Mouse (Mus musculus): Measurements from ENCODE around the gene Ptpn14. TPM values are rescaled to one million over a fixed set of nuclear protein-coding genes. Genes with fewer than 3 reads are reported as not detected.

Gene Ptpn14
- polyA plus RNA-seq, 1 experiment from 2014 or later: 6.7 TPM

- no peak overlapping the region; the same call in 1 of the 2 replicates for H3K27ac ChIP-seq (replicated peaks)
- H3K36me3 ChIP-seq (replicated peaks): no peaks in the 10 kb centered on the region
- no peak overlapping the region for H3K4me3 ChIP-seq
- DNase-seq (ENCODE audit: low spot score): no peak
- H3K4me1 ChIP-seq: peaks cover 72% of the 10 kb centered on the region
- 93% methylated on average over 6 of the region's 6 CpGs for WGBS
- no peaks in the 10 kb centered on the region for H3K9me3 ChIP-seq
- peaks cover 11% of the 10 kb centered on the region for H3K27me3 ChIP-seq (replicated peaks; ENCODE audit: low read depth, poor library complexity, severe bottlenecking)
Measured at GRCm38 (mm10) chr1:189782709-189783108, 54.6 kb downstream of the Ptpn14 start.

- WGBS: 76% methylated on average over 7 of the region's 7 CpGs
- Histone ChIP-seq H3K4me3 (no peak overlapping the region), H3K4me1 (peaks cover 67% of the 10 kb centered on the region), H3K9me3 (no peaks in the 10 kb centered on the region), H3K27ac (replicated peaks) (no peak overlapping the region), H3K27me3 (replicated peaks; ENCODE audit: low read depth, poor library complexity, severe bottlenecking) (peaks cover 29% of the 10 kb centered on the region), H3K36me3 (replicated peaks) (0 out of 2 replicates have a peak, but pooled peaks cover 4% of the 10 kb centered on the region)
- DNase-seq (ENCODE audit: low spot score): no peak
Measured at GRCm38 (mm10) chr1:189784503-189784902, 56.4 kb downstream of the Ptpn14 start.

- Histone ChIP-seq H3K4me1 (peaks cover 77% of the 10 kb centered on the region), H3K27ac (replicated peaks) (peak overlapping the region; percentile 48; the same call in 1 of the 2 replicates), H3K27me3 (replicated peaks; ENCODE audit: low read depth, poor library complexity, severe bottlenecking) (peaks cover 37% of the 10 kb centered on the region), H3K4me3 (no peak overlapping the region), H3K9me3 (no peaks in the 10 kb centered on the region), H3K36me3 (replicated peaks) (0 out of 2 replicates have a peak, but pooled peaks cover 4% of the 10 kb centered on the region)
- WGBS: 64% methylated on average over 26 of the region's 26 CpGs
- no peak for DNase-seq (ENCODE audit: low spot score)
Measured at GRCm38 (mm10) chr1:189786707-189787485, 58.8 kb downstream of the Ptpn14 start.

- H3K27ac ChIP-seq (replicated peaks): no peak overlapping the region
- 48% methylated on average over 6 of the region's 6 CpGs for WGBS
- peak; percentile 36 for DNase-seq (ENCODE audit: low spot score)
- H3K4me3 ChIP-seq: no peak overlapping the region
- H3K9me3 ChIP-seq: no peaks in the 10 kb centered on the region
- H3K27me3 ChIP-seq (replicated peaks; ENCODE audit: low read depth, poor library complexity, severe bottlenecking): peaks cover 56% of the 10 kb centered on the region
- H3K36me3 ChIP-seq (replicated peaks): 0 out of 2 replicates have a peak, but pooled peaks cover 4% of the 10 kb centered on the region
- peaks cover 71% of the 10 kb centered on the region for H3K4me1 ChIP-seq
Measured at GRCm38 (mm10) chr1:189789545-189789944, 61.5 kb downstream of the Ptpn14 start.

- peaks cover 63% of the 10 kb centered on the region for H3K4me1 ChIP-seq
- DNase-seq (ENCODE audit: low spot score): no peak
- H3K9me3 ChIP-seq: no peaks in the 10 kb centered on the region
- H3K4me3 ChIP-seq: no peak overlapping the region
- H3K27ac ChIP-seq (replicated peaks): no peak overlapping the region
- 74% methylated on average over 7 of the region's 7 CpGs for WGBS
- peaks cover 56% of the 10 kb centered on the region for H3K27me3 ChIP-seq (replicated peaks; ENCODE audit: low read depth, poor library complexity, severe bottlenecking)
- H3K36me3 ChIP-seq (replicated peaks): 0 out of 2 replicates have a peak, but pooled peaks cover 4% of the 10 kb centered on the region
Measured at GRCm38 (mm10) chr1:189790666-189791065, 62.6 kb downstream of the Ptpn14 start.

GRCm38 (mm10) chr1:189791534-189792217, 63.6 kb downstream of the Ptpn14 start:
- DNase-seq (ENCODE audit: low spot score): no peak
- Histone ChIP-seq H3K4me1 (peaks cover 54% of the 10 kb centered on the region), H3K27me3 (replicated peaks; ENCODE audit: low read depth, poor library complexity, severe bottlenecking) (peaks cover 54% of the 10 kb centered on the region), H3K27ac (replicated peaks) (0 out of 2 replicates have a peak overlapping the region, but pooled peaks have one; percentile 10), H3K4me3 (no peak overlapping the region), H3K36me3 (replicated peaks) (0 out of 2 replicates have a peak, but pooled peaks cover 4% of the 10 kb centered on the region), H3K9me3 (no peaks in the 10 kb centered on the region)
- 65% methylated on average over 10 of the region's 10 CpGs for WGBS

GRCm38 (mm10) chr1:189792560-189793195, 64.6 kb downstream of the Ptpn14 start:
- Histone ChIP-seq H3K36me3 (replicated peaks) (0 out of 2 replicates have a peak, but pooled peaks cover 4% of the 10 kb centered on the region), H3K4me1 (peaks cover 49% of the 10 kb centered on the region), H3K27ac (replicated peaks) (no peak overlapping the region), H3K4me3 (no peak overlapping the region), H3K27me3 (replicated peaks; ENCODE audit: low read depth, poor library complexity, severe bottlenecking) (peaks cover 60% of the 10 kb centered on the region), H3K9me3 (no peaks in the 10 kb centered on the region)
- DNase-seq (ENCODE audit: low spot score): no peak
- WGBS: 87% methylated on average over 14 of the region's 14 CpGs

- H3K27me3 ChIP-seq (replicated peaks; ENCODE audit: low read depth, poor library complexity, severe bottlenecking): peaks cover 18% of the 10 kb centered on the region; the same call in 1 of the 2 replicates
- 78% methylated on average over 15 of the region's 15 CpGs for WGBS
- H3K9me3 ChIP-seq: no peaks in the 10 kb centered on the region
- DNase-seq (ENCODE audit: low spot score): no peak
- H3K36me3 ChIP-seq (replicated peaks): peaks cover 10% of the 10 kb centered on the region
- H3K4me1 ChIP-seq: peaks cover 12% of the 10 kb centered on the region; the same call in 1 of the 2 replicates
- no peak overlapping the region for H3K27ac ChIP-seq (replicated peaks)
- H3K4me3 ChIP-seq: no peak overlapping the region
Measured at GRCm38 (mm10) chr1:189798949-189799348, 70.9 kb downstream of the Ptpn14 start.

- 67% methylated on average over 13 of the region's 13 CpGs for WGBS
- Histone ChIP-seq H3K27me3 (replicated peaks; ENCODE audit: low read depth, poor library complexity, severe bottlenecking) (peaks cover 15% of the 10 kb centered on the region; the same call in 1 of the 2 replicates), H3K9me3 (no peaks in the 10 kb centered on the region), H3K4me3 (no peak overlapping the region), H3K27ac (replicated peaks) (no peak overlapping the region), H3K4me1 (peaks cover 12% of the 10 kb centered on the region; the same call in 1 of the 2 replicates), H3K36me3 (replicated peaks) (peaks cover 10% of the 10 kb centered on the region)
- DNase-seq (ENCODE audit: low spot score): no peak
Measured at GRCm38 (mm10) chr1:189800211-189800961, 72.3 kb downstream of the Ptpn14 start.

- peaks cover 10% of the 10 kb centered on the region; the same call in 1 of the 2 replicates for H3K27me3 ChIP-seq (replicated peaks; ENCODE audit: low read depth, poor library complexity, severe bottlenecking)
- peaks cover 10% of the 10 kb centered on the region for H3K36me3 ChIP-seq (replicated peaks)
- H3K9me3 ChIP-seq: no peaks in the 10 kb centered on the region
- DNase-seq (ENCODE audit: low spot score): no peak
- H3K4me1 ChIP-seq: peaks cover 13% of the 10 kb centered on the region
- WGBS: 88% methylated on average over 4 of the region's 4 CpGs
- H3K27ac ChIP-seq (replicated peaks): no peak overlapping the region
- no peak overlapping the region for H3K4me3 ChIP-seq
Measured at GRCm38 (mm10) chr1:189801303-189801702, 73.2 kb downstream of the Ptpn14 start.

GRCm38 (mm10) chr1:189802575-189802974, 74.5 kb downstream of the Ptpn14 start:
- Histone ChIP-seq H3K4me3 (no peak overlapping the region), H3K27ac (replicated peaks) (no peak overlapping the region), H3K4me1 (peaks cover 18% of the 10 kb centered on the region), H3K27me3 (replicated peaks; ENCODE audit: low read depth, poor library complexity, severe bottlenecking) (no peaks in the 10 kb centered on the region; the same call in 1 of the 2 replicates), H3K9me3 (no peaks in the 10 kb centered on the region), H3K36me3 (replicated peaks) (peaks cover 10% of the 10 kb centered on the region)
- WGBS: 93% methylated on average over 4 of the region's 4 CpGs
- DNase-seq (ENCODE audit: low spot score): no peak
